Mouse (Mus musculus): ENCODE measurements around the gene Tmem168.

The Tmem168 gene

DNA sequence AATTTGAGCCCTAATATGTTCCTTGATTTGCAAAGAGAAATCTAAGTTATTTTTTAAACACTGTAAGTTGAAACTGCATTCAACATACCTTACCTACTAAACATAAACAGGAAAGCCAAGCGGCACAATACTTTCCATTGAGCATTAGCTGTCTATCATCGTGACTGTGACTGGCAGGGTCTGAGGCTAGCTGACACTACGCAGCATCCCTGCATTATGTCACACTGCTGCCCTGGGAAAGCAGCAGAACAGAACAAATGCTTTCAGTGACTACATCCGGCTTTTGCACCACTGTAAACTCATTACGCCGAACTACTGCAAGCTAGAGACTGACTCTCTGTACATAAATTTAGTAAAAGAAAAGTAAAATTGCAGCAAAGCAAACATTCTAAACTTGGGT, 23.1 kb downstream of the Tmem168 start:
- no peak for DNase-seq

DNA sequence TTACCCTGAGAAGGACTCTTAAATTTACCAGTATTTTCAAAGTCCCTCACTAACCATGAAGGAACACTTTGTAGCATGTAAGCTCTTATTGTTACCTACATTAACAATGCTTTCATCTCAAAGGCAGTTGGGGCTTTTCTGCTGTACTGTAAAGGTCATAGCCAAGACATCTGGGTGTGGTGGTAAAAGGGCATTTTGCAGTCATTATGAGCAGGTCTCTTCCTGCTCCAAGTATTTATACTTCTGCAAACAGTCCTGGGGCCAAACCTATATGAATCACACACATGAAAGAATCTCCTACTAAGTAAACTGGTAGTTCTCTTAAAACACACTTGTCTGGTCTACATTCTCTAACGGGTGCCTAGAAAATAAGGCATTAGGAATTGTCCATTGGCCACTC, 25.8 kb downstream of the Tmem168 start:
- no peak for DNase-seq

DNA sequence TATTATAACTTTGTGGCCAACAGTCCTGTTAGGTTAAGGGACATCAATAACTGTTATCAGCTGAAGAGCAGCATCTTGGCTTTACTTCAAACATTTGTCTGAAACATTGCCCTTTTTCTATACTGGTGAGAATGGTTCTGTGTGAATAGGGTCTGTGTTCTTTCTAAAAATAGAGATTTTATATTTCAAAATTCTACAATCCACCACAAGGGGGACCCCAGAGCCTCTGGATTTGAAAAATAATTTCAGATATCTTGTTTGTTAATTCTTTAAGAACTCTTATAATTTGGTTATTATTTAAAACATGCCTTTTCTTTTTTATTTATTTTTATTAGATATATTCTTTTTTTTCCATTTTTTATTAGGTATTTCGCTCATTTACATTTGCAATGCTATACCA, 42.2 kb downstream of the Tmem168 start:
- no peak for DNase-seq

DNA sequence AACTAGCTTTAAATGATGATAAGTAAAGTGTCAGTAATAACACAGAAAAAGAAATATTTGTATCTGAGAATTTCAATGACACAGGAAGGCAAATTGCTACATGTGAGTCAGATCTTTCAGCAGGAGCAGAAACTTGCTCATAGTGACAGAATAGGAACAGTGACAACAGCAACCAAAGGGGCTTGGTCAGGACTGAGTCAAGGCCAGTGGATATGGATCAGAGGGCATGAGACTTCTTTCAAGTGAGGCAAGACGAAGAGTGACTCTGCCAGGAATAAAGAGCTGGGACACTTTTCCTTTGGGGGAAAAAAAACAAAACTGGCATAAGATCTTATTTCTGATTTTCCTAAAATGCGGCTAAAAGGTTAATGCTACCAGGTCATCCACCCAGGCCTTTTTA, 52.6 kb downstream of the Tmem168 start:
- no peak for DNase-seq

GRCm38 (mm10) chr6:13541761-13542160, 66.1 kb downstream of the Tmem168 start:
- peak; percentile 20 for DNase-seq

DNA sequence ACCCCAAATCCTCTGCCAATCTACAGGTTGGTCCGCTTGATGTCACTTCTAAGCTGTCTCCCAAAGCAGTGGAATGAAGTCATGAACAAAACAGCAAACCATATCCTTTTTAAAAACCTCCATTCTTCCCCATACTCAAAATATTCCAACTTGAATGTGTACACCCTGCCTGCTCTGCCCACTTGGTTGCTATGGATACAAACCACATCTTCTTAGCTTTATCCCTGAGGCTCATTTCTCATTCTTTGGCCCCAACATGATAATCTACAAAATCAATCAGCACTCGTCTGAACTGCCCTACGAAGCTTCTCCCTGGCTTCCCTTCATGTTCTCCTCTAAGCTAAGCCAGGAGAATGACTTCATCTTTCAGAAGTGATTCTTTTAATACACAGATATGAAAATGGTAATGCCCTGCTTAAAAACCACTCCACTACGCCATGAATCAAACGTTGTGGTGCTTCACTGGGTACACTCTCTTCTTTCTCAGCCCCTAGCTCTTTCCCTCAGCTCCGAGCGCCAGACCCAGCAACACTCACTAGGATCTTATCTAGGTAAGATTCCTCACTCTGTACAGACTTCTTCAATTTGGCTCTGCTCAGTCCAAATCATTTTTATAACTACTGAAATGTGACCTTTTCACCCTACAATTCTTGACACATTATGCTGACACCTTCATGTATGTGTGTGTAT, 70.5 kb downstream of the Tmem168 start:
- no peak for DNase-seq
